Mouse (Mus musculus) megakaryocyte progenitor cell, adult 5-6 weeks (primary cell): ENCODE measurements around the gene Itsn1. TPM values are rescaled to one million over a fixed set of nuclear protein-coding genes. Genes with fewer than 3 reads are reported as not detected.

ENCODE experiments used
- ATAC-seq: replicated peaks from 2 replicates; pipeline ENCODE4 v1.8.0; 2016; ENCODE audit warnings: mild to moderate bottlenecking, moderate TSS enrichment, inconsistent platforms; ENCODE audit not compliant: poor library complexity
- total RNA-seq, 2 experiments: library from RNA; stranded (forward) in 1 of 2; stranded (reverse) in 1 of 2; fragments of 157-497, 149-512 nt in 1 of 2; fragments of 200-1000 nt in 1 of 2; gene quantifications; 2 replicates each; pipeline versions ENCODE4 v1.2.3 to v1.2.4; 2015 to 2017

The Itsn1 gene
- total RNA-seq, 2 experiments from 2014 or later = 4.1 to 6.0 TPM

DNA sequence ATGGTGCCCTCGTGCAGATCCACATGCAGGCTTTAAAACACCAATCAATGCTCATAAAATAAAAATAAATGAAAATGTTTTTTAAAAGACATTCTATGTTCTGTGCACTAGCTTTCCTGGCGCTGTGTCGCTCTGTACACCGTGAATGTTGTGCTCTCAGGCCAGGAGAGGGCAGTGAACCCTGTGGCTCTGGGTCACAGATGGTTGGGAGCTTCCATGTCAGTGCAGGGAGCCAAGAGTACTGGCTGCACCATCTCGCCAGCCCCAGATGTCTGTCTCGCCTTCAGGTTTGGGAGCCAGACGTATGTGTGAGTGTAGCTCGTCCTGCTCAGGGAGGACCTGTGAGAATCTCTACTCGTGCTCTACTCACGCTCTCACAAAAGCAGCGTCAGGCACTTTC, 109.7 kb downstream of the Itsn1 start:
- ATAC-seq = no peak

DNA sequence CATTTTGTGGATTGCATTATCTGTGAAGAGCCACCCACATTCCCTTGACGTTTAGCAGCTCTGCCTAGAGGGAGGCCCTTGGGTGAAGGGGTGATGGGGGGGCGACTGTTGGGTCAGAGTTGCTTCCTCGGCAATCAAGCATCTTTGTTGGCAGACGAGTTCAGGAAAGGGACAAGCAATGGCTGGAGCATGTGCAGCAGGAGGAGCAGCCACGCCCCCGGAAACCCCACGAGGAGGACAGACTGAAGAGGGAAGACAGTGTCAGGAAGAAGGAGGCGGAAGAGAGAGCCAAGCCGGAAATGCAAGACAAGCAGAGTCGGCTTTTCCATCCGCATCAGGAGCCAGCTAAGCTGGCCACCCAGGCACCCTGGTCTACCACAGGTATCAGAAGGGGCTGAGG, 110.4 kb downstream of the Itsn1 start:
- ATAC-seq = no peak

- peak; percentile 69 for ATAC-seq
These were observed 112.0 kb downstream of the Itsn1 start for GRCm38 (mm10) chr16:91841026-91841630.

GRCm38 (mm10) chr16:91846089-91846741, 117.1 kb downstream of the Itsn1 start:
- ATAC-seq = no peak

DNA sequence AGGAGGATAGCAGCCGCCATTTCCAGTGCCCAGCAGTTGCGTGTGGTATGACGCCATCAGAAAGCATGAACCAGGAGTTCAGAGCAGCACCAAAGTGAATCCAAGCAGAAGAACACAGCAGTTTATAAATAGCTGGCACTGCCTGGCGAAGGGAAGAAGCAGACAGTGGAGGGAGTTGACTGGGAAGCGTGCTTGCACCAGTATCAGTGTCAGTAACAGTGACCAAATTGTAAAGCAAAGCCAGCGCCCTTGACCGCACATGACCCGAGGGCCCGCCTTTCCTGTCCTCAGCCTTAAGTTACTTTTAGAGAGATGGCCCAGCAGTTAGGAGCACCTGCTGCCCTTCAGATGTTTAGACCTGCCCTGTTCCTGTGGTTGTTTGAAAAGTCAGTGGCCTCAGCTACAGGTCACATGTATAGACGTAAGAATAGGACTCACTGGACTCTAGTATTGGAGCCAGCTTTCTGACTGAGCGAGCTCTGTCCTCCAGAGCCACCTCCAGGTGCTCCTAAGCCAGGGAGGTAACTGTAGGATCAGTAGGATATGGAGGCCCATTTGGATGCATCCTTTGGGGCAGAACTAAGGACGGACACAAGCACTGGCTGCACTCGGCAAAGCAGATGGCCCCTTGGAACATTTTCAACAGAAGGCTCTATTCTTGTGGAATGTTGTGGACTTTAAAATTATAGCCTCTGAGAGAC, 118.6 kb downstream of the Itsn1 start:
- no peak for ATAC-seq

DNA sequence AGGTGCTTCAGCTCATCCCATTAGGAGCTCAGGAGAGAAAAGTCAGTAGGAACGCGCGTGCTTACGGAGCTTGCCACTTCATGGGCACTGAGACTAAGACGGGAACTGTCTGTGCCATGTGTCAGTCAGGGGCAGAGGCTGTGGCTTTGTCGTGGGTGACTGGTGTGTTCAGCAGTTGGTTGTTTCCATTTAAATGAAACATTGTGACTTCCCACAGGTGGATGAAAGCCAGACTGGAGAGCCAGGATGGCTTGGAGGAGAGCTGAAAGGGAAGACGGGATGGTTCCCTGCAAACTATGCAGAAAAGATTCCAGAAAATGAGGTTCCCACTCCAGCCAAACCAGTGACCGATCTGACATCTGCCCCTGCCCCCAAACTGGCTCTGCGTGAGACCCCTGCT, 119.4 kb downstream of the Itsn1 start:
- no peak for ATAC-seq

DNA sequence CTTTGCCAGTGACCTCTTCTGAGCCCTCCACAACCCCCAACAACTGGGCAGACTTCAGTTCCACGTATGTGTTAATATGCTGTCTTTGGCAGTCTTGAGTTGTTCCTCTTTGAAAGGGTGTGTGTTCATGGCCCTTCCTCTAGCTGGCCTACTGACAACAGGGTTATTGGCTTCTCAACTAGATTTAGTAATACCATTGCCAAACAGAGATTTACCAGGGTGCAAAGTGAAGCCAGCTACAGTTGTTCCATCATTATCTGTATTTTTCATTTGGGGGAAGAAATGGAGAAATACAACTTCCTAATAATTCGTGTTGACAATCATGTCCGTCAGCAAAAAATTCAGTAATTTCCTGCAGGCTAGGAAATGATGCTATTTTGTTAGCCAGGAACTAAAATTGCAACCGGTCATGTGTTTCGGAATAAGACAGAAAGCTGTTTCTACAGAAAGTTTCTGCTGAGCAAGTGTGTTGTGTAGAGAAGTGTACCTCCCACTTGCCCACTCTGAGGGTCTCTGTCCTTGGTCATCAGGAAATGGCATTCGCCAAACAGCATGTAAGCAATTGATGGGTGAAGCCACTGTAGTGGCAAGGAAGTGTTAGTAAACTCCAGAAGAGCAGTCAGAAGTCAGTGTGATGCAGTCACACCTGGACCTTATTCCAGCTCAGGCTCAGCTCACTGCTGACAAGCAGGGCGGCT, 120.0 kb downstream of the Itsn1 start:
- peak; percentile 51; the same call in 1 of the 2 replicates for ATAC-seq

DNA sequence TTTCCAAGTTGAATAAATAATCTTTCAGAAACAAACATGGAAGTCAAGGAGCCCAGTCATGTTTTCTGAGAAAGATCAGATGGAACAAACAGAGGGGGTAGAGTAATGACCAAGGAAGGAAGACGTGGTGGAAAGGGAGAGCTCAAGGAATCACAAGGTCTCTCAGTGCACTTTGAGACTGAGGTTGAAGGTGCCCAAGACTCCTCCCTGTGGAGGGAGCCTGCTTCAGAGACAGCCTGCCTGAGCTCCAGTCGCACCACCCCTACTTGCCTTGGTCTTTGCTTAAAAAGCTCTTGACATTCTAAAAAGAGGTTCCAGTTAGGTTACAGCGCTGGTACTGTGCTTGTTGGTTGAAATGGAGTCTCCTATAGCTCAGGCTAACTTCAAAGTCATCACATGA, 121.1 kb downstream of the Itsn1 start:
- no peak for ATAC-seq

DNA sequence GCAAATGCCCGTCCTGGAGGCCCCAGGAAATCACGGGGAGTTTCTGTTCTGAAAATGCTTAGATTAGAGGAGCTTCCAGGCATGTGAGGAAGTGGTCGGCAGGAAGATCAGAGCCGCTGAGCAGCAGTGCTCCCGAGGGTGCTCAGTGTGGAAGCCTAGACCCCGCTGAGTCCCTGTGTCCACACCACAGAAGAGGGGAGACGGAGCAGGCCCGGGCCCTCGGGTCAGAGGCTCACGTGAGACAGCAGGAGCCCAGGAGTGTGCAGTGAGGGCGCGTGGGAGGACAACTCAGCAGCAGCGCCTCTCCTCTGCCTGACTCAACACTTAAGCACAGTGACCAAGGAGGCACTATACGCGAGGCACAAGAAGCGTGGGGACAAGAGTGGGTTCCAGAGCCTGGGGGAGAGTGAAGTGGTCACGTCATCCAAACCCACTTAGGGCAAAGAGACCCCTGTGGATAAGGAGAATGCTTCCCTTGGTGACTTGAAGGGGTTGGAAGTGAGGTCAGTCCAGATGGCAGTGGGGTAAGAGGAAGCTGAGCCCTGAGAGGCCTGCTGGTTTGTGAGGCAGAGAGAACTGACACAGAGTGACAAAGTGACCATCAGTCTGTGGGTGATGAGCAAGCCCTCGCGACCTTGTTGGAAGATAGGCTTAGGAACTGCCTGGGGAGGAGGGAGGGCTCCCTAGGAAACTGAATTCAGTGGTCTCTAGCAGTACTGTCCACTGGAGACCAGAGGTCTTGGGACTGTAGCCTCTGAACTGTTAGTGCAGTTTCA, 122.6 kb downstream of the Itsn1 start:
- peak; percentile 26 for ATAC-seq

GRCm38 (mm10) chr16:91852753-91853152, 123.7 kb downstream of the Itsn1 start:
- ATAC-seq = 0 out of 2 replicates have a peak, but pooled peaks have one; percentile 45

- ATAC-seq = no peak
These were observed 124.1 kb downstream of the Itsn1 start for GRCm38 (mm10) chr16:91853223-91853622.

- ATAC-seq = peak; percentile 63
These were observed 129.6 kb downstream of the Itsn1 start for GRCm38 (mm10) chr16:91858695-91859094.

GRCm38 (mm10) chr16:91859203-91859602, 130.1 kb downstream of the Itsn1 start:
- no peak for ATAC-seq

DNA sequence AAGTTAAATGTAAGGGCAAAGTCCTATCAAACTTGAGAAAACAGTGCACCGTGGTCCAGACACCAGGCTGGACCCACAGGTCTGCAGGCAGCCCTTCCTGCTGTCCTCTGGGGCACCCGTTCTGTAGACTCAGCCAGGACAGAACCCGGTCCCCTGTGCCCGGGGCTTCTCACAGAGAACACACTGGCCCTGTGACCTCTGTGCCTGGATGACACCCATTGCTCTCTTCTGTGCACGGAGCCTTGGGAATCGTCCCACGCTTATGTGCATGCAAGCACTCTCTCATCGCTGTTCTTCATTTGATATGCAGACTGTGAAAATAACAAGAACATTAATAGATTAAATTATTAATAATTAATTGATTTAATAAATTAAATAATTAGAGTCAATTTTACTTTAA, 130.9 kb downstream of the Itsn1 start:
- no peak for ATAC-seq

DNA sequence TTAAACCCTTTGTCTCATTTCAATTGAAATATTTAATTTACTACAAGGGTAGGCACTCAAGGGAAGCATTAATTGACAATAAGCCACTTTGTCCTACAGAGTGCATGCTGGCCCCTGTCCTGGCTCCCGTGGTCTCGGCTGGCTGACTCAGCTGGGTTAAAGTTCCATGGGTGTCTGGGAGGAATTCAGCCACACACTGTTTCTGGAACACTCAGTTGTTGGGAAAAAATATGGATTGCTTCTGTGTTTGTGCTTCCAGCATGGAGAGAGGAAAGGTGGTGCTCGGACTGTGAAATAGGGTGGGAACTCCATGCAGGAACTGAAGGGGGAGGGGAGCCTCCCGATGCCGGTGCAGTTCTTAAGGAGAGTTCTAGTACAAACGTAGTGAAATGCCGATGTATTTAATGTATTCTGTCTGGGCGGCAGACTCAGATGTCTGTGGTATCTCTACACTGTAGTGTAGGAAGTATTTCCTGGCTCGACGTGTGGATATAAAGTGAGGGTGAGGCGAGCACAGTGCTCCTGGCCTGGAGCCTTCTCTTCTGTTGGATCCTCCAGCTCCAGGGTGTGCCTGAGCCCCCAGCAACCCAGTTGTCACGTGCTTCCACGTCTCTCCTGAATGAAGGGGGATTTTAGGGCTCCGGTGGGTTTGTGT, 131.5 kb downstream of the Itsn1 start:
- no peak for ATAC-seq

DNA sequence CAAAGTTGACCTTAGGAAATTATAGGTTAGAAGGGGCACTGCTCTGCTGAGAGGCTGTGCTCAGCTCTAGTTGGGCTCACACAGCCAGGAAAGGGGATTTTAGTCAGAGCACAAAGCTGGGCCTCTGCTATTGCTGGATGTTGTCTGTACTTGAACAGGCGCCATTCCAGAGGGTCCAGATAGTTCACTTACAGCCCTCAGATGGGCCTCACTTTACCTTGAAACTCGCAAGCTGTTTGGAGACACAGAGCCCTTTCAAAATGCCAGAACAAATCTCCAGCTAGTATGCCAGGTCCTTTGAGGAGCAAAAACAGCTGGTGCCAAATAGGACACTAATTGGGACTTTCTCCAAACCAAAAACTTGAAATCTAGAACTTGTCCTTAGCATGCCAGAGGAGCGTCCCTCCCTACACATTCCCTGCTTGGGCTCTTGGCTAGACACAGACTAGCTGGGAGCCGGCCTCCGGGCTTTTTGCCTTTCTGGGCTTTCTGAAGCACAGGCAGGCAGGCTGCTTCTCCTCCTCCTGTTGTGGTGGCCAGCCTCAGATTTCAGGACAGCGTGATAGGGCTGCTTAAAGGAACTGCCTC, 132.8 kb downstream of the Itsn1 start:
- ATAC-seq = no peak

GRCm38 (mm10) chr16:91862836-91863235, 133.8 kb downstream of the Itsn1 start:
- ATAC-seq = no peak

GRCm38 (mm10) chr16:91864646-91865332, 135.7 kb downstream of the Itsn1 start:
- peak; percentile 79 for ATAC-seq

GRCm38 (mm10) chr16:91865570-91866257, 136.6 kb downstream of the Itsn1 start:
- ATAC-seq = no peak
